Mouse (Mus musculus): ENCODE measurements at regions not wholly inside any gene's neighbourhood (a gene's known extent, or its start where the extent isn't known, plus 50 kb on each side); places are given as distances from the start of the nearest gene placed in this dataset.
"Not testable (repeated sequence)": the region's sequence is repeated elsewhere in the genome, so short reads cannot be mapped to it uniquely, and the experiment has no call there.

GRCm38 (mm10) chr3:155942896-155943295, 618.7 kb upstream of the Negr1 start:
- intact Hi-C loops (cut with DNase I): no loop called here
- H3K27me3 ChIP-seq (ENCODE audit: control insufficient read depth, insufficient read depth, low read length): no peaks in the 10 kb centered on the region
- 74% methylated on average over 2 of the region's 2 CpGs for WGBS
- no peak for DNase-seq
- no peak overlapping the region for H3K9ac ChIP-seq (ENCODE audit: low read depth, low read length)
- no peaks in the 10 kb centered on the region for H3K36me3 ChIP-seq (ENCODE audit: control insufficient read depth, insufficient read depth, low read length)
- no peaks in the 10 kb centered on the region for H3K79me2 ChIP-seq (replicated peaks; ENCODE audit: control insufficient read depth, insufficient read depth, low read length)
- no peak for TF ChIP-seq CTCF (IDR thresholded peaks at IDR 0.05)
- TF ChIP-seq EP300 (IDR thresholded peaks at IDR 0.05; ENCODE audit: insufficient read depth, low read depth, low read length): no peak
- TF ChIP-seq POLR2A (IDR thresholded peaks at IDR 0.05; ENCODE audit: insufficient read depth, low read depth, low read length): no peak
- H3K4me3 ChIP-seq: no peak overlapping the region
- H3K27ac ChIP-seq: no peak overlapping the region
- H3K4me1 ChIP-seq (ENCODE audit: control insufficient read depth, insufficient read depth, low read length): no peaks in the 10 kb centered on the region

DNA sequence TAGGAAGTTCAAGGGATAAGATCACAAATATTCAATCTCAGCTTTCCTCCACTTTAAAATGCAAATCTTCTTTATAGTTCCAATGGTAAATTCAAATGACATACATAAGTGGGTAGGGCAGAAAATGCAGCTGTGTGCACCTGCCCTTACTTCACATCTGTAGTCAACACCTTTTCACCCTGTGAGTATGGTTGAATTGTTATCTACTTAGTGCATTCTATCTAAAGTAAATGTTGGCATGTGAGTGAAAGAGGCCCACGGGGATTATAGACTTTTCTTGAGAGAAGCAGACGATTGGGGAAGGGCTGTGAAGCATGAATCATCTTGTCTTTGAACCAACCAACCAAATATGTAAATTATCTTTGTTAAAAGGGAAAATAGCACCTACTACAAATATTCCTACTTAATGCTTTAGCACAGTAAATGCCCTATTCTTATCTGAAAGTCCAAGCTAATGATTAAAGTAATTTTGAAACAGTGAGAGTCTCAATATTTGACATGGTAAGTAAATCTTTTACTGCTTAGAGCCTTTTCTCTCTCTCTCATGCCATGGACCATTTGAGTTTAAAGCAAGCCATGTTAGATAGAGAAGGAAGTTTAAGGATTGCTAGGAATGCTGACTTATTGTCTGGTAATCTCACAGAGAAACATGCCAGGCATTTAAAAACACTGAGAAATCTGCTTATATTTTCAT, 617.4 kb upstream of the Negr1 start:
- Histone ChIP-seq H3K27ac (no peak overlapping the region), H3K9ac (ENCODE audit: low read depth, low read length) (no peak overlapping the region), H3K4me1 (ENCODE audit: control insufficient read depth, insufficient read depth, low read length) (no peaks in the 10 kb centered on the region), H3K36me3 (ENCODE audit: control insufficient read depth, insufficient read depth, low read length) (no peaks in the 10 kb centered on the region), H3K79me2 (replicated peaks; ENCODE audit: control insufficient read depth, insufficient read depth, low read length) (no peaks in the 10 kb centered on the region), H3K4me3 (no peak overlapping the region), H3K27me3 (ENCODE audit: control insufficient read depth, insufficient read depth, low read length) (no peaks in the 10 kb centered on the region)
- intact Hi-C loops (cut with DNase I): no loop called here
- no peak for DNase-seq
- no peak for TF ChIP-seq EP300 (IDR thresholded peaks at IDR 0.05; ENCODE audit: insufficient read depth, low read depth, low read length)
- TF ChIP-seq CTCF (IDR thresholded peaks at IDR 0.05): no peak
- no peak for TF ChIP-seq POLR2A (IDR thresholded peaks at IDR 0.05; ENCODE audit: insufficient read depth, low read depth, low read length)
- 18% methylated on average over 2 of the region's 2 CpGs for WGBS

DNA sequence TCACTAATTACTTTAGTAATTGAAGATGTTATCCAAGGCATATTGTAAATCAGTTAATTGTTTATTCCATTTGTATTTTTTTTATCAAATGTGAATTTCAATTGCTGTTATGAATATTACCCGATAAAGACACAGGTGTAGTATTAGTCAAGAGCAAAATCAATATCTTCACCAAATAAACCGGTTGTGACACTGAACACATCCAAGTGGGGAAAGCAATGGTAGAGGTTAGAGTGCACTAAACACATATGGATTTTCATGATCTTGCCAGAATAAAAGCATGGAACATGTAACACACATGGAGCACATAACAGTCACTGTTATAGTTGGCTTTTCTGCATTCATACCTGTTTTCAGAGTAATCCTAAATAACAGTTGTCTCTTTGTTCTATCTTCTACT, 616.4 kb upstream of the Negr1 start:
- H3K4me3 ChIP-seq: no peak overlapping the region
- H3K36me3 ChIP-seq (ENCODE audit: control insufficient read depth, insufficient read depth, low read length): no peaks in the 10 kb centered on the region
- intact Hi-C loops (cut with DNase I): no loop called here
- H3K9ac ChIP-seq (ENCODE audit: low read depth, low read length): no peak overlapping the region
- TF ChIP-seq CTCF (IDR thresholded peaks at IDR 0.05) (no peak), POLR2A (IDR thresholded peaks at IDR 0.05; ENCODE audit: insufficient read depth, low read depth, low read length) (no peak)
- WGBS: 92% methylated on average over 2 of the region's 2 CpGs
- H3K79me2 ChIP-seq (replicated peaks; ENCODE audit: control insufficient read depth, insufficient read depth, low read length): no peaks in the 10 kb centered on the region
- no peaks in the 10 kb centered on the region for H3K4me1 ChIP-seq (ENCODE audit: control insufficient read depth, insufficient read depth, low read length)
- H3K27me3 ChIP-seq (ENCODE audit: control insufficient read depth, insufficient read depth, low read length): no peaks in the 10 kb centered on the region
- H3K27ac ChIP-seq: no peak overlapping the region
- DNase-seq: no peak

DNA sequence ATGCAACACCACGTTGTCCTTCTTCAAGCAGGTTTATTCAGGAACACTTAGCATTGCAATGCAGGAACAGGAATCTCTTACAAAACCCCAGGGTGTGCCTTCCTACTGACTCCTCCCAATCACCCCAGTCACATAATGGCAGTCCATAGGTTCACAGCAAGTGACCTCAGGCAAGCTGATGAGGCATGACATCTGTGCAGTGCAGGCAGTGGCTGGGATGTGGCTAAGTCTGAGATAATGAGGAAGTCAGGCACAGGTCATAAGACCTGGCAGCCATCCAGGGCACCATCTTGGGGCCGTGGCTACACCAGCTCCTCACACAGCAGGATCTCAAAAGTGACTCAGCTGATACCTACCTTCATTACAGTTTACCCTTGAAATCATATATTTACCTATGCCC, 599.1 kb upstream of the Negr1 start:
- H3K79me2 ChIP-seq (replicated peaks; ENCODE audit: control insufficient read depth, insufficient read depth, low read length); H3K9ac ChIP-seq (ENCODE audit: low read depth, low read length); H3K36me3 ChIP-seq (ENCODE audit: control insufficient read depth, insufficient read depth, low read length); H3K27ac ChIP-seq; H3K4me1 ChIP-seq (ENCODE audit: control insufficient read depth, insufficient read depth, low read length); H3K27me3 ChIP-seq (ENCODE audit: control insufficient read depth, insufficient read depth, low read length); DNase-seq; intact Hi-C loops (cut with DNase I); H3K4me3 ChIP-seq: not testable (repeated sequence)
- WGBS: 16% methylated on average over 2 of the region's 2 CpGs

GRCm38 (mm10) chr3:155979636-155980035, 582.0 kb upstream of the Negr1 start:
- Histone ChIP-seq H3K4me3 (no peak overlapping the region), H3K79me2 (replicated peaks; ENCODE audit: control insufficient read depth, insufficient read depth, low read length) (no peaks in the 10 kb centered on the region), H3K27ac (no peak overlapping the region), H3K9ac (ENCODE audit: low read depth, low read length) (no peak overlapping the region), H3K4me1 (ENCODE audit: control insufficient read depth, insufficient read depth, low read length) (no peaks in the 10 kb centered on the region), H3K36me3 (ENCODE audit: control insufficient read depth, insufficient read depth, low read length) (no peaks in the 10 kb centered on the region), H3K27me3 (ENCODE audit: control insufficient read depth, insufficient read depth, low read length) (no peaks in the 10 kb centered on the region)
- intact Hi-C loops (cut with DNase I): no loop called here
- TF ChIP-seq EP300 (IDR thresholded peaks at IDR 0.05; ENCODE audit: insufficient read depth, low read depth, low read length) (no peak), CTCF (IDR thresholded peaks at IDR 0.05) (no peak), POLR2A (IDR thresholded peaks at IDR 0.05; ENCODE audit: insufficient read depth, low read depth, low read length) (no peak)
- 58% methylated on average over 2 of the region's 2 CpGs for WGBS
- DNase-seq: no peak

GRCm38 (mm10) chr3:155994044-155994443, 567.5 kb upstream of the Negr1 start:
- Histone ChIP-seq H3K36me3 (ENCODE audit: control insufficient read depth, insufficient read depth, low read length) (no peaks in the 10 kb centered on the region), H3K27me3 (ENCODE audit: control insufficient read depth, insufficient read depth, low read length) (no peaks in the 10 kb centered on the region), H3K4me1 (ENCODE audit: control insufficient read depth, insufficient read depth, low read length) (no peaks in the 10 kb centered on the region), H3K79me2 (replicated peaks; ENCODE audit: control insufficient read depth, insufficient read depth, low read length) (no peaks in the 10 kb centered on the region), H3K4me3 (no peak overlapping the region), H3K27ac (no peak overlapping the region), H3K9ac (ENCODE audit: low read depth, low read length) (no peak overlapping the region)
- no peak for DNase-seq
- no peak for TF ChIP-seq POLR2A (IDR thresholded peaks at IDR 0.05; ENCODE audit: insufficient read depth, low read depth, low read length)
- TF ChIP-seq CTCF (IDR thresholded peaks at IDR 0.05): no peak
- TF ChIP-seq EP300 (IDR thresholded peaks at IDR 0.05; ENCODE audit: insufficient read depth, low read depth, low read length): no peak
- 78% methylated on average over 2 of the region's 2 CpGs for WGBS
- intact Hi-C loops (cut with DNase I): no loop called here

Data from heart, adult 2 months (tissue).